Mouse (Mus musculus): Measurements from ENCODE around the gene Akap8l.

GRCm38 (mm10) chr17:32285138-32285670 lies 65.2 kb downstream of the Akap8l start:
- no peak for TF ChIP-seq POLR2A (IDR thresholded peaks at IDR 0.05; ENCODE audit: borderline replicate concordance, extremely low read depth, insufficient read depth, insufficient read length, poor library complexity, severe bottlenecking)
- no peak for TF ChIP-seq CTCF (IDR thresholded peaks at IDR 0.05; ENCODE audit: borderline replicate concordance, extremely low read depth, insufficient read depth, insufficient read length)
